Mouse (Mus musculus) monocyte, adult 59 days (primary cell): ENCODE results near the gene Vps50. TPM values are rescaled to one million over a fixed set of nuclear protein-coding genes. Genes with fewer than 3 reads are reported as not detected.

Experiments
- total RNA-seq, 2 experiments: library from RNA; stranded (reverse); gene quantifications; one replicate each; pipeline ENCODE4 v1.2.4; 2023

Gene Vps50
- 10 to 100 TPM; 27.2 to 30.1 TPM for total RNA-seq

DNA sequence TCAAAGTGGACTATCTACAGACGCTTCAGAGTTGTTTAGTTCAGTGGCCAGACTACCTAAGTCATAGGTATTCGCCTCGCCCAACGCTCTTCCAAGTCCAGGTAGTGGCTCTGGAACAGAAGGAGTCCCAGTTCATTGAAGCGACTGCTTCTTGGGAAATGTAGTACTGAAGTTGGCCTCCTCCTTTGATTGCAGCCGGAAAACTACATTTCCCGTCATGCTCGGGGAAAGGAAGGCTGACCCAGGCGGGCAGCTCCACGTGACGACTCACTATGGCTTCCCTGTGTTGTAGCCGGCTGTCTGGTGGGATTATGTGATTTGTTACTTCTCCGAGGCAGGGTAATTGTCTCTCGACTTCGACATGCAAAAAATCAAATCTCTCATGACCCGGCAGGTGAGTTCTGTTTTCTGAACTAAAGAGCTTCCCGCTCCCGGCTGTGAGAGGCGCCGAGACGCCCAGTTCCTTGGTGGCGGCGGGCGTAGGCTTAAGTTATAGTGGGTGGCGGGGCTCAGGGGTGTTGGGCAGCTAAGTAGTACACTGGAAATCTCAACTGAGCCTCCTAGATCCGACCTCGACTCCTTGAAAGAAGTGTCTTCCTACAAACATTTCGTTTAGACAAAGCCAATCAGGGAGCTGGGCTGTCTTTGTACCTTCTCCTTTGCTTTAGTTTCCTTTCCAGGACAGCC lies at the start of gene Vps50, which contains the start of gene Hepacam2:
Gene Vps50, plus strand, starts transcription at position 221 of the 687 bp plus-strand sequence.
Gene Hepacam2, minus strand, starts transcription at position 137 of the 687 bp plus-strand sequence.

Other genes starting within 250 kb of the Vps50 start
- 10 to 100 TPM; 66.0 to 68.9 TPM for gene Samd9l, start 98.8 kb upstream of the Vps50 start, total RNA-seq
- gene Hepacam2, start 84 bp upstream of the Vps50 start, total RNA-seq, result 1 to 10 TPM in 1 of 2 experiments, under 1 TPM in 1; 0.66 to 1.2 TPM